Mouse (Mus musculus): ENCODE data around the gene Nek8. TPM values are rescaled to one million over a fixed set of nuclear protein-coding genes. Genes with fewer than 3 reads are reported as not detected.

Nek8 gene
- polyA plus RNA-seq (2012; ENCODE audit: low replicate concordance), result 10.0 and 12.8 TPM in 2 replicates

GRCm38 (mm10) chr11:78176402-78176862, at the start of gene Nek8, which contains the start of gene Tlcd1:
Nek8 (minus strand) TSS chr11:78176675.
Tlcd1 (plus strand) TSS chr11:78176711.

GRCm38 (mm10) chr11:78193113-78193512, 16.6 kb upstream of the Nek8 start, which contains the start of gene Proca1:
Proca1 (plus strand) TSS chr11:78193392.

GRCm38 (mm10) chr11:78188331-78189233, 12.1 kb upstream of the Nek8 start, which contains the start of gene Rab34:
Rab34 (plus strand) TSS chr11:78188430.

GRCm38 (mm10) chr11:78182961-78183844, 6.7 kb upstream of the Nek8 start, which contains the start of gene Rpl23a:
Rpl23a (minus strand) TSS chr11:78183584.

GRCm38 (mm10) chr11:78164924-78165760, 11.3 kb downstream of the Nek8 start, which contains the start of gene Traf4:
Traf4 (minus strand) TSS chr11:78165589.

Other genes with a start within 250 kb of the Nek8 start
- gene Sez6, start 245.9 kb downstream of the Nek8 start, polyA plus RNA-seq (2012; ENCODE audit: low replicate concordance), result not detected in 2 replicates
- gene Phf12, start 193.9 kb downstream of the Nek8 start, polyA plus RNA-seq (2012; ENCODE audit: low replicate concordance), result 181 and 347 TPM in 2 replicates
- 1.5 and 3.2 TPM in 2 replicates for gene Dhrs13, start 144.4 kb downstream of the Nek8 start, polyA plus RNA-seq (2012; ENCODE audit: low replicate concordance)
- gene Flot2, start 138.7 kb downstream of the Nek8 start, polyA plus RNA-seq (2012; ENCODE audit: low replicate concordance), result 28.2 and 40.1 TPM in 2 replicates
- 4.2 and 6.0 TPM in 2 replicates for gene Eral1, start 96.3 kb downstream of the Nek8 start, polyA plus RNA-seq (2012; ENCODE audit: low replicate concordance)
- 34.4 and 71.5 TPM in 2 replicates for gene Fam222b, start 82.0 kb downstream of the Nek8 start, polyA plus RNA-seq (2012; ENCODE audit: low replicate concordance)
- 21.7 and 48.0 TPM in 2 replicates for gene Traf4, start 11.1 kb downstream of the Nek8 start, polyA plus RNA-seq (2012; ENCODE audit: low replicate concordance)
- 27.8 and 37.9 TPM in 2 replicates for gene Tlcd1, start within 50 bp of the Nek8 start, polyA plus RNA-seq (2012; ENCODE audit: low replicate concordance)
- gene Rpl23a, start 6.9 kb upstream of the Nek8 start, polyA plus RNA-seq (2012; ENCODE audit: low replicate concordance), result 197 and 2,234 TPM in 2 replicates
- 7.2 and 11.3 TPM in 2 replicates for gene Rab34, start 11.8 kb upstream of the Nek8 start, polyA plus RNA-seq (2012; ENCODE audit: low replicate concordance)
- gene Proca1, start 16.7 kb upstream of the Nek8 start, polyA plus RNA-seq (2012; ENCODE audit: low replicate concordance), result 0.20 TPM in 1 of 2 replicates, not detected in the other
- gene Sdf2, start 69.1 kb upstream of the Nek8 start, polyA plus RNA-seq (2012; ENCODE audit: low replicate concordance), result 7.2 and 15.6 TPM in 2 replicates
- gene Supt6, start 69.3 kb upstream of the Nek8 start, polyA plus RNA-seq (2012; ENCODE audit: low replicate concordance), result 68.1 and 97.6 TPM in 2 replicates
- 23.0 and 73.1 TPM in 2 replicates for gene 2610507B11Rik, start 85.1 kb upstream of the Nek8 start, polyA plus RNA-seq (2012; ENCODE audit: low replicate concordance)
- gene BC030499, start 114.2 kb upstream of the Nek8 start, polyA plus RNA-seq (2012; ENCODE audit: low replicate concordance), result not detected in 2 replicates
- 2.1 and 18.1 TPM in 2 replicates for gene Spag5, start 124.9 kb upstream of the Nek8 start, polyA plus RNA-seq (2012; ENCODE audit: low replicate concordance)
- 0.53 and 3.2 TPM in 2 replicates for gene Aldoc, start 146.3 kb upstream of the Nek8 start, polyA plus RNA-seq (2012; ENCODE audit: low replicate concordance)
- gene Pigs, start 151.7 kb upstream of the Nek8 start, polyA plus RNA-seq (2012; ENCODE audit: low replicate concordance), result 39.9 and 105 TPM in 2 replicates
- 58.3 and 116 TPM in 2 replicates for gene Unc119, start 166.8 kb upstream of the Nek8 start, polyA plus RNA-seq (2012; ENCODE audit: low replicate concordance)
- not detected in 2 replicates for gene Foxn1, start 209.9 kb upstream of the Nek8 start, polyA plus RNA-seq (2012; ENCODE audit: low replicate concordance)
- gene Slc13a2, start 245.5 kb upstream of the Nek8 start, polyA plus RNA-seq (2012; ENCODE audit: low replicate concordance), result 0.12 TPM in 1 of 2 replicates, not detected in the other

Measured in hematopoietic multipotent progenitor cell, adult 10-12 weeks (in vitro differentiated cells).